Mouse (Mus musculus) A20 (cell line): ENCODE measurements around the gene Thap12.

ENCODE experiments used
- DNase-seq: peaks from one replicate; pipeline ENCODE4 v3.0.0-alpha.2; 2011; ENCODE audit warnings: low read depth, low spot score

Gene Thap12

DNA sequence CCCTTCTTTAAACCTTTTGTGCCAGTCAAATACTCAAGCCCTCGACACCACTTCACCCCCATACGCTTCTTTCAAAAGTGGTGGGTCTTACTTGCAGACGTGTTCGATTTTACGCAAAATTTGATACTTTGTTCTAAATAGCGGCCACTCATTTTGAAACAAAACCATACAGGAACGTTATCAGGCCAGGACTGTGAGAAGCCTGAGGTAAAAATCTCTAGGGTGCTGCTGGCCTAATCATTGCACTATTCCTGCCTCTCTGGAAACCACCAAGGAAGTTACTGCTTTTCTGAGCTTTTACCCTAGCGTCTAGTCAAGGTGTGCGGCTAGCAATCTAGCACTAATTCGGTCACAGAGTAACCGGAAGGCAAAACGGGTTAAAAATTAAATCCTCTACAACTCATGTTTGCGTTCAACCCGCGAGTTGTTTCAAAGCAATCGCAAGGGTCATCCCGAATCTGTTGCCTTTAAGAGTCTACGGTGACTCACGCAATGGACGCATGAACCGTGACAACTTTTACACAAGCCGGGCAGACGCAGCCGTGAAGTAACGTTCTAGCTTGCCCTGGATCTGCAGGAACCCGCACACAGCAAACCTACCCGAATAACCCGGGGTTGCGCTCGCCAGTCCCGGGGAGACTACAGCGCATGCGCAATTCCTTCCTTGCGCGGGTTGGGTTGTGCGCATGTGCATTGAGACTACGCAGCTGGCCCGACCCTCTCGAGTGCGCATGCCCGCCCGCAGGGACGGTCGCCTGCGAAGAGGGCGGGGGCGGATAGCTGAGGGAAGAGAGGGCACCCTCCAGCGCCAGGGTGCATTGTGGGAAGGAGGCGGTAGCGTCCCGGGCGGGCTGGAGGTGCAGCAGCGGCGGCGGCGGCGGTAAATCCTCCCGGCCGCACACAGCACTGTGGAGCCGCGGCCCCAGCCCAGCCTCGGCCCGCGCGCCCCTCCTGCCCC is at the start of gene Thap12:
Gene Thap12, plus strand, starts transcription at position 821 of the 958 bp plus-strand sequence.
- DNase-seq, result peak; percentile 99

DNA sequence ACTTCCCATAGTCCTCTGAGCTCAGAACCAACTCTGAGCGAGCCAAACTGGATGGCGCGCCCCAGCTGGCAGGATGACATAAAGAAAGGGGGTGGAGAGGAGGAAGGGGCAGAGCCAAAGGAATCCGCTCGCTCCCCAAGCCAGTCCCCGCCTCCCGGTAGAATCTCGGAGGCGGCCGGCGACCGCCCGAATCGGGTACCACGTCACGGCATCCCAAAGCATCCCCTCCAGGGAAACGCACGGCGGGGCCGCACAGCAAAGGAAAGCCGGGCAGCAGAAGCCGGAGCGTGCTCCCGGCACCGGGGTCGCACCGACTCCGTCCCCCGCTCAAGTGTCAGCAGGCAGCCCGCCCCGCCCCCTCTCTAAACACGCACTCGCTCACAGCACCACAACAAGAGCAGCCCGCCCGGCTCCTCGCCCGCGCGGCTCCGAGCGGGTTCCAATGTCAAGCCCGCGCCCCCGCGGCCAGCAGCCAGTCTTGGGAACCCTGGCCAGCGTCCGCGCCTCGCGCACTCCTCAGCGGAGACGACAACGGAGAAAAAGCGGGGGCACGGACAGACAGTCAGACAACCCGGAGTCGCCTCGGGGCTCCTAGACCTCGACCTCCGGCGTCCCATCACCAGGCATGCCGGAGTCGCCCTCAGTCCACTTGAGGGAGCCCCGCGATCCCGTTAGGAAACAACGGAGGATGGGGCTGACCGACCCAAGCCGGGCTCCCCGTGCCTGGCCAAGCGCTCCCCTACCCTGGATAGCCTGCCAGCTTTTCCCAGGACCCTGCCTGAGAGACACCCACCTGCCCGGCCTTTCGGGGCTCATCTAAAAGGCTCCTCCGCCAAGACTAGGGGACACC is 47.0 kb upstream of the Thap12 start:
- peak; percentile 86 for DNase-seq

DNA sequence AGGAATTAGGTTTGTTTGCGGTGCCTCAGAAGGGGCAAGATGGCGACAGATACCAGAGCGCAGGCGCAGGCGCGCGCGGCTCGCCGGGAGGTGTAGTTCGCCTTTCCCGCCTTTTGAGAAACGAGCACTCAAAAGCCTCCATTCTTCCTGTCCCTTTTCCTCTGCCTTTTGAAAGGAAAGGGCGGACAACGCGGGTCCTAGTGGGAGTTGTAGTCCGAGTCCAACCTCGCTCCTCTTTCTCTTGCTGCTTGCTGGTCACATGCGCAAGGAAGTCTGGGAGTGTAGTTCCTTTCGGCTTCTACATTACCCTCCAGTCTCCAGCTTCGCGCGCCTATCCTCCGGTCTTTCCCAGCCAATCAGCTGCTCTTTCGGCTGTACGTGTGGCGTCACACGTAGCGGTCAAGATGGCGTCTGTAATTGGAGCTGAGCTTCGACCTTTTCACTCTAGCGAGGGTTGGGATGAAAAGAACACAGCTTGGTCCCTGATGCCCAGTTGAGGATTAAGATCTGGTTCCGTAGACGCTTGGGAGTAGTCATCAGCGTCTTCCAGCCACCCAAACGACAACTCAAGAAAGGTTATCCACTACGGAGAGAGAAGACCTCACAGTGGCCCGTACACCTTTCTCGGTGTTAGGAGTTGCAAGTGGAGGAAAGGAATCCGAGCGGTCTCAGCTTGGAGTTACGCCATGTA is 46.2 kb upstream of the Thap12 start, which contains the start of gene Emsy:
Gene Emsy, minus strand, starts transcription at position 253 of the 691 bp plus-strand sequence.
- DNase-seq, result peak; percentile 97

DNA sequence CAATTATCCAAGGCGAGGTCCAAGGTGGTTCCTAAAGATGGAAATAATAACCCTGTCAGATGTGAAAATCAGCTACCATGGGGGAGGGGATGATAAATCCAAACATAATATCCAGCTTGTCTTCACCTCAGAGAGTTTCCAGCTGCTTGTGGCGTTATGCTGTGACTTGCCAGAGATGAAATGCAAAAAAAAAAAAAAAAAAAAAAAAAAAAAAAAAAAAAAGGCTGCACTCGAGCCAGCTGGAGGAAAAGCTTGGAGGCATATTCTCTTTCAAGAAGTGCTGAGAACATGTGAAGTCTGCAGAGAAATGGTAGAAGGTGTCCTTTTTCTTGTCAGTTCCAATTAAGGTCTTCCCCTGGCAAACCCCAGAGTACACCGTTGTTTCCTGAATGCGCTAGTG is 37.7 kb upstream of the Thap12 start:
- no peak for DNase-seq

DNA sequence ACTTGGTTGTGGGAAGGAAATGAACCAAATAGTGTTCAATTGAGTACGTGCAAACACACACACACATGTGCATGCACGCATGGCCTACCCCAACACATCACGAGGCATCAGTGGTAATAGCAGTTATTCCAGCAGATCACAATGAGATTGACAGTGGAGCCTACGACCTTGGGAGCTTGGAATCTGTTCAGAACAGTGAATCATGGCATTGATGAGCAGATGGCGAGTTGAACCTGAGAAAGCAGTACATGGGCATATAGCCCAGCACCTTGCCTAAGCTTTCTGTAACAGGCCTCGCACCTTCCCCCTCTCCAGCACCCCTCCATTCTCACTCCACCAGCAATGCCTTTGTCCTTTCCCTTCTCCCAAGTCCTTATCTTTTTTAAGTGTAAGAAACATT is 37.2 kb upstream of the Thap12 start:
- no peak for DNase-seq

DNA sequence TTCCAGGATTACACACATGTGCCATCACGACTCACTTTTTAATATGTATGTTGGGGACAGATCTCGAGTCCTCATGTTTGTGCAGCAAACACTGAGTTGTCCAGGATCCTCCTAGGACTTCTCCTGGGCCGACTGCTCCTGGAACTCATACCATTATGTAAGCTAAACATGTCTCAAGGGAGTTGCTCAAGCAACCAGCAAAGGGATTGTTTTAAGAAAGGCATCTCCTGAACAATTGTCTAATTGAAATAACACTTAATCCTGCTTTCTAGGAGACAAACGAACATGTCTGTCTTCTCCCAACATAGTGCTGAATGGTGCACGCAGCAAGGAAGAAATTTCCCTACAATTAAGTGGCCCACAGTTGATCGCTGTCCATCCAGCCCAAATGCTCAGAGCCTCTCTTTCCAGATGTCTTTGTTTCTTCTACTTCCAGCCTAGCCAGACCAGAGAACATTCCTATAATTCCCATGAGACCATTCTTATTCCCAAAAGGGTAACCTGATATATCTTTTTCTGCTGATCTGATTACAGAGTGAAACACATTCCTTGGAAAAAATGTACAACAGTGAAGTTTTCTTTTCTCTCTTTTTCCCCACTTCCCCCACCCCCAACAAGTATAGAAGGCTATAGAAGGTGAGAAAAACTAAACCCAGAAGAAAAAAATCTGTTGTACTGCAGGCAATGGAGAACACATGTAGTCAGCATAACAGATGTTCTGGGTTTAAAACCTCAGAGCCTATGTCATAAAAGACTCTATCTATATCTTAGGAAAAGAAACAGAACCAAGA is 34.8 kb upstream of the Thap12 start:
- DNase-seq, result no peak

DNA sequence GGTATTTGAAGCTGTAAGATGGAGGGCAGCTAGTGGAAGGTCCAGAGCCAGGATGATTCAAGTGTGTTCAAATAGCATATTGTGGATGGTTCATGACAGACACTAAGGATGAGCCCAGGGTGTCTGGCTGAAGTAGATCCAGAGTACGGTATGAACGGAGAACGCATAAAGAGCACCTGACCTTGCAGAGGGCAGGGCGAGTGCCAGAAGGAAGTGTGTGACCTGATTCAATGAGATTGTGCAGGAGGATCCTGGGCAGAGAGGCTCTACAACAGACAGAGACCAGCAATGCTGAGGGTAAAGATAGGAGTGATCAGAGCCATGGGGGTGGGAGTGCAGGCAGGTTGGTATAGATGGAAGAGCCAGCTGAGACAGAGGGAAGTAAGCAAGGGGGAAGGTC is 32.1 kb upstream of the Thap12 start:
- no peak for DNase-seq

DNA sequence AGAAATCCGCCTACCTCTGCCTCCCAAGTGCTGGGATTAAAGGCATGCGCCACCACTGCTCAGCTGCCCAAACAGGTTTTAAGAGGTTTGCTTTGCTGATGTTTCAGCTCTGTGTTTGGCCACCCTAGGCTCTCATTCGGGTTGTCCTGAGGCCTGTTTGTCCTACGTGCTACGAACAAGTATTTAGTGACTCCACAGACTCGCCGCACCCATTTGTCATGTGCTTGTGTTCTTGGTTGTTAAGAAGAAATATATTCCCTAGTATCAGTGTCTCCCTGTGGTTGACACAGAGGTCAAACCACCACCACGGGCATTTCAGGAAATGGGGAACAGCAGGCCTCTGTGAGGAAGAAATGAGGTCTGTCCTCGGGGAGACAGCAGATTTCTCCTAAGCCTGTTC is 31.5 kb upstream of the Thap12 start:
- DNase-seq, result no peak

DNA sequence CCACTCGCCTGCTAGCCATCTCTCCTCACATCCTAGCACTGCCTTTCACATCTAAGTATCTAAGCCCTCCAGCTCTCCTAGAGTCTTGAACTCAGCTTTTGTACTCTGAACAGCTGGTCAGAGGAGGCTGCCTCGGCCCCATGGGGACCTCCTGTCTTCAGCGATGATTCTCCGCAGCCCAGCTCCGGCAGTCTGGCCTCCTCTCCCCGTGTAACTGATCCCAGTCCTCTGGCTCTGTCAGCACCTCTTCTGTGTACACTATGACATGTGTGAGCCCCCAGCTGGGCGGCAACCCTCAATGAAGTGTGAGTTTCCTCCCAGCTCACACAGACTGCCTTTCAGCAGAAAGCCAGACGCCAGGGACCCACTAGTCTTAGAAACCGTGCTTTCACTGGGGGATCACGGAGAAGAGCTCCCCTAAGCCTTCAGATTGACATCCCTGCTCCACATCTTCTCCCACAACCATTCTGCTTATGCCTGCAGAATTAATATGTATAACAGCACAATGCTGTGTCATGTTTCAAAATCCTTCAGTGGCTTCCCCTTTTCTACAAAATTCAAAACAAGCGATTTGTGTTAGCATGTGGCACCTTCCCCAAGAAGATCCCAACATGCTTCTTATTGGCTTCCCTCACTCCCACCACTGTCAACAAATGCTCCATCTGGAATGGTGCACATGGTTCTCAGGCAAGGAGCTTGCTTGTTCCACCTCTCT is 30.5 kb upstream of the Thap12 start:
- no peak for DNase-seq

DNA sequence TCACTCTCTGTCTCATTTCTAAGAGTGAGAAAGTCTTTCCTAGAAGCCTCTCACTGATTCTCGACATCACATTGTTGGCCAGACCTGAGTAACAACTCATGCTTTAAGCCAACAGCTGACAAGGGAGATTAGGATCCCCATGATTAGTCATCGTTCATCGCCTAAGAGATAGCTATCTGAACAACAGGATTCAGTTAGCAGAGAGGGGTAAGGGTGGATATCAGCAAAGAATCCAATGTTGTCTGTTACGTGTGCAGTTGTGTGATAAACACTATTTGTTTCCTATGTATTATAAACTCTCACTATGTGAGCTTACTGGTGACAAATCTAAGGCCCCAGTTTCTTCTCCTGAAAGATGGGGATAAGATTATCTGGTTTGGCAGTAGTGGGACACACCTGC is 28.6 kb upstream of the Thap12 start:
- no peak for DNase-seq

DNA sequence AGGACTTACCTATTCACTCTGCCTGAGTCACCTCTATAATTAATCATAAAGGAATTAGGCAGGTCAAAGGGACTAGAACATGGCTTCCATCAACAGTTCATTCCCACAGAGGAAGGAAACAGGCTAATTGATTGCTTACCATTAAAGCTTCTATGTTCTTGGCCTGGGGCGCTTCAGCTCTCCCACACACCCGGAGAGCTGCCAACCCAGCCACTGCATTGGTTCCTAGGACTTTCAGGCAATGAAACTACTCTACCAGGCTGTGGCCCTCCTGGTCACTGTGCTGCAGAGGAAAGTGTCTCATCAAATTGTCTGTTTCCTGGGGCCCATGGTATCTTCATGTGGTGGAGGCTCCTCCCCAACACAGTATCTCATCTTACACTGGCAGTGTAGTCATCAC is 25.4 kb upstream of the Thap12 start:
- no peak for DNase-seq

DNA sequence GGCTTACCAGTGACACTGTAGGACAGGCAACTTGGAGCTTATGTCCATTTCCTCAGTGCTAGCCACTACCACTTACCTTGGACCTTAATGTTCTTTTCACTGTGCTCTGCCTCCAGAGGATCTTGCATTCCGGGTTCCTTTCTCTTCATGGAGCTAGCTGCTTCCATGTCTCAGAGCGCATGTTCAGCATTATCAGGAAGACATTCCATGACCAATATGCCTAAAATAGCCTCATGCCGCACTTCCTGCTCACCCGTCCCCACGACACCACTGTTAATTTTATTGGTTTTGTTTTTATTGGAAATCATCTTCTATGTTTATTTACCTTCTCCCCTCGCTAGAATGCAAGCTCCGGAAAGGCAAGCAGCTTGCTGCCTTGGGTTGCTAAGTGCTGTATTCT is 24.5 kb upstream of the Thap12 start:
- no peak for DNase-seq

DNA sequence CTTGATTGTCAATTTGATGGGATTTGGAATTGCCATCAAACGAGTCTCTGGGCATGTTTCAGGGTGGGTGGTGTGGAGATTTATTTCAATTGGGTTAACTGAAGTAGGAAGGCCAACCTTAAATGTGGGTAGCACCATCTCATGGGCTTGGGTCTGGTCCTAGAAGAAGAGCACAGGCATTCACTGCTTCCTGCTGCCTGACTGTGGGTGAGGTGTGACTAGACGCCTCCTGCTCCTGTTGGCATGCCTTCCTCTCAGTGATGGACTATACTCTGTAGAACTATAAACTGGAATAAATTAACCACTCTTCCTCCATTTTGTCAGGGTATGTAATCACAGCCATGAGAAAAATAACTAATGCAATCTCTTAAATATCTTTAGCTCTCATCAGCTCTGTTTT is 22.2 kb upstream of the Thap12 start:
- no peak for DNase-seq

DNA sequence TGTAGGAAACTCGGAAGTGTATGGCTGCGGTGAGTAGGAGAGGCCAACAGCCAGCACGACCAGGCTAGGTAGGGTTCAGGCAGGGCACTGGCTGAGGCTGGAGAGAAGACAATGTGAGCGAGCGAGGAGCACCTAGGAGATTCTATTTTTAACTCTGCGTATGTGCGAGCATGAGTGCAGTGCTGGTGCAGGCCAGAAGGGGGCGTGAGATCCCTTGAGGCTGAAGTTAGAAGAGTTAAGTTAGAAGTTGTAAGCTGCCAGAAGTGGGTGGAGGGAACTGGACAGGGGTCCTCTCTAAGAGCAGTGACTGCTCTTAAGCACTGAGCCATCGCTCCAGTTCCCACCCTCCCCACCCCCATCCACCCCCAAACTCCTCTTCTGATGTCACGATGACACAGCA is 20.1 kb upstream of the Thap12 start:
- no peak for DNase-seq

DNA sequence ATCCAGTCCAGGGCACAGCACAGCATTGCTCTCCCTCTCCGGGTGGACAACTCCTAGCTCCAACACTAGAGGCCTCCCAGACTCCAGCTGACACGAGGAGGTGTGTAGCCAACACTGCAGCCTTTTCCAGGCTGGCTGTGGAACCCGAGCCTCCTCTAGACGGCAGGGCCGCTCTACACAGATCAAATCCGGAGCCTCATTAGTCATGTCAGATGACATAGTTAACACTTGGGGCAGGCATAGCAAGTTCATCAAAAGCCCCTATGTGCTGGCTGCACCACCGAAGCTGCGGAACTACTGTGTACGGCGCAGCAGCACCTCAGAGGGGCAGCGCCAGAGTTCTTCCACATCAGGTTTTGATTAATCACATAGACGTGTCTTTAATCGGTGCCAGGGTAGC is 17.0 kb upstream of the Thap12 start:
- DNase-seq, result no peak

DNA sequence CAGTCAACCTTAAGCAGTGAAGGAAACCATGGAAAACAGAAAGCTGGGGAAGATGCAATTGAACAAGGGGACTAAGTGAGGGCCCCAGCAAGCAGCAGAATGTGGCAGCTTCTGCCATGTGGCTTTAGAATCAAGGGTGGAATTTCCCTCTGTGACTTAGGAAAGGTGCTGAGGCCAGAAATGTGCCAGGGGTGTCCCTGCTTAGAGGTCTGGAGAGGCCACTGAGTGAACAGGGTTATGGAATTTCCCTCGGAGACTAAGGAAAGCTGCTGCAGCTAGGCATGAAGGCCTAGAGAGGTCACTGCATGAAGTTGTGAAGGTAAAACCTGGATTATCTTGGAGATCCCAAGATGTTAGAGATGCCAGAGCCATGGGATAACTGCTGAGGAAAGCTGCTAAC is 12.8 kb upstream of the Thap12 start:
- no peak for DNase-seq

DNA sequence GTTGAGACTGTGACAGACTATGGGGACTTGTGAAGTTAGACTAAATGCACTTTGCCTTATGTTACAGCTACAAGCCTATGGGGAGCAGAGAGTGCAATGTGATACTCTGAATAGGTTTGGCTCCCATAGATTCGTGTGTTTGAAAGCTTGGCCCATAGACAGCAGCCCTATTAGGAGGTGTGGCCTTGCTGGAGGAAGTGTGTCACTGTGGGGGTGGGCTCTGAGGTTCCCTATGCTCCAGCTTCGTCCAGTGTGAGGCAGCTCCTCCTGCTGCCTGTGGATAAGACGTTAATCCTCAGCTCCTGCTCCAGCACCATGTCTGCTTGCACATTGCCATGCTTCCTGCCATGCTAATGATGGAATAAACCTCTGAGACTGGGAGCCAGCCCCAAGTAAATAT is 12.1 kb upstream of the Thap12 start:
- DNase-seq, result no peak

DNA sequence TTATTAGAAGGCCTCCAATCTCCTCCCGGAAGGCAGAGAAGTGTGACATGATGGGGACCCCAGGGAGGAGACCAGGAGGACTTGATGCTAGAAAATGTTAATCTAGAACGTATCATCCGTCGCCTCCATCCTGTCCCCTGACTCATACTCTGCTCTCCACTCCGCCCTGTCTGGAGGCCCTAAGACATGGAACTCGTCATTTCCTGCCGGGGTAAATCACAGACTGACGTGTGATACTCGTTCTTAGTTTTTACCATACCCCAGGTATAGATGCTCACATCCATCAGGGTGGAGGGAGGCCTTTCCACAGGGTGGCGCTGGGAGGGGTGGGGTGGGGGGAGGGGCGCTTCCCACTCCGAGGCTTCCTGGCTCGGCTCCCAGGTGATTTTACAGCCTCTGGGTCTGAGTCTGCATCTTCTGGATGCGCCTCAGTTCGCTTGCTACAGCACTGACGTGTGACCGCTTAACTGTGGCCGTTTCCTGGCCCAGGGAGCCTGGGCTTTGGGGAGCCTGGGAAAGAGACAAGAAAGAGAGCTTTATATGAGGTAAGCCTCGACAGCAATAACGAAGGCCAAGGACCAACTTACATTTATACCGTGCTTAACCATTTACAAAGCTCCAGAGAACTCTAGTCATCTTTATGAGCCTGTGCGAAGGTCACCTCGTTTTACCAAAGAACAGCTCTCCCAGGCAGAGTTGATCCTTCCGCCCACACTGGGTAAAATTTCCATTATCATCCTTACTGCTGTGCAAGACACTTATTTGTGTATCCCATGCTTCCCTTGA is 9.9 kb upstream of the Thap12 start:
- no peak for DNase-seq

DNA sequence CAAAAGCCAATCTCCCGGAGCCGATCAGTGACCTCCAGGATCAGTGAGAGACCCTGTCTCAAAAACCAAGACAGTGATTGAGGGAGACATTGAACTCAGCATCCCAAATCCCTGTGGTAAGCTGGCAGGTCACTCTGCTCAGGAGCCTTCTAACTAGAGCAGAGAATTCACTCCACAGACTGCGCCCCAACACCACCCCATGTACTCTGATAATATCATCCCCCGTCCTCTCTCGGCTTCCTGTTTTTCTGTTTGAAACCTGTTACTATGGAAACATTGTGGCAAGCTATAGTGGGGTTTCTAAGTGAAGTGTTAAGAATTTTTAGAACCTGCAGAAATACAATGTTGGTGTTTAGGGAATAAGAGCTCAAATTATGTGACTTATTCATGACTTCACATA is 8.9 kb upstream of the Thap12 start:
- peak; percentile 69 for DNase-seq

DNA sequence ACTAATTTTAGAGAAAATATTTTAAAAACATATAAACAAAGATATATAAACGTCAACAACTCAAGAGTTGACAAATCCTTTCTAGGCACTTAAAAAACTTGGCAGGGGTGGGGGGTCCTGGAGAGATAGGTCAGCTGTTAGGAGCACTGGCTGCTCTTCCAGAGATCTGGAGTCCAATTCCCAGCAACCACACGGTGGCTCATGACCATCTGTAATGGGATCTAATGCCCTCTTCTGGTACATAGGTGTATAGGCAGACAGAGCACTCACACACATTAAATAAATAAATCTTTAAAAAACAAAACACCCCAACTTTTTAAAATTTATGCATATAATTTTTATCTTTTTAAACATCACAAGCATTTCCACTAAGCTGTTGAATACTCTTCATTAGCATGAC is 5.4 kb upstream of the Thap12 start:
- DNase-seq, result peak; percentile 39
